Mouse (Mus musculus) lung, adult 2 months (tissue): ENCODE measurements around the gene Gpr179.

Experiments used
- CTCF ChIP-seq: fragments of 200-500 bp; IDR thresholded peaks from 2 replicates; pipeline ENCODE4 v1.5.1; 2011; ENCODE audit warnings: mild to moderate bottlenecking, low read length, control low read depth; ENCODE audit not compliant: insufficient read depth
- POLR2A ChIP-seq: fragments of 200-500 bp; IDR thresholded peaks from 2 replicates; pipeline ENCODE4 v1.6.1; 2011; ENCODE audit warnings: low read depth, mild to moderate bottlenecking, control low read depth, low read length, borderline replicate concordance; ENCODE audit errors: extremely low read depth

GRCm38 (mm10) chr11:97336751-97337345 lies 15.0 kb downstream of the Gpr179 start:
- TF ChIP-seq POLR2A: no peak
- no peak for TF ChIP-seq CTCF
